Mouse (Mus musculus): ENCODE results near the gene Stx6. TPM values are rescaled to one million over a fixed set of nuclear protein-coding genes. Genes with fewer than 3 reads are reported as not detected.
A peak's percentile ranks its signal among the peaks of the same experiment; 100 is the strongest.

Stx6 gene
- polyA plus RNA-seq, 1 experiment: 38.9 TPM

DNA sequence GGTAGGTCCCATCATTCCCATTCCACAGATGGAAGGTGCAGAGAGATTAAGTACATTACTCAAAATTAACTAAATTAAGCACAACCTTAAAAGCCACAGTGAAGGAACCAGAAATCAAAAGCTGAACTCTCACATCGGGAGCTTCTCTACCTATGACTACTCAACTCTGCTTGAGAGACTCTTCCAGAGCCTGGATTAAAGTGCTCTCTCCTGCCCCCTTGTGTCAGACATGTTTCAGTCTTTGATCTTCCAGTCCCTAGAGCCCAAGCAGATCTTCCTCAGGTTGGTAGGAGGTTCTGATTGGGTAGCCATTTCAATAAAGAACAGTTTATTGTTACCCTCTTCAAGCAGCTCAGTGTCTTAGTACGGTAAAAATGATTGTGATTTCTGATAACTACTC, 18.4 kb upstream of the Stx6 start:
- WGBS: 41% methylated on average over 2 of the region's 2 CpGs
- DNase-seq: peak; percentile 88
- Histone ChIP-seq H3K36me3 (ENCODE audit: control insufficient read depth, insufficient read depth, low read length) (no peaks in the 10 kb centered on the region), H3K27me3 (replicated peaks; ENCODE audit: control insufficient read depth, insufficient read depth, low read length) (no peaks in the 10 kb centered on the region), H3K4me1 (ENCODE audit: control insufficient read depth, insufficient read depth, low read length) (no peaks in the 10 kb centered on the region), H3K4me3 (ENCODE audit: insufficient read depth, low read depth, low read length) (no peak overlapping the region), H3K27ac (ENCODE audit: insufficient read depth, low read depth, low read length) (no peak overlapping the region)
- TF ChIP-seq CTCF (conservative IDR thresholded peaks at IDR 0.05; ENCODE audit: insufficient read depth, insufficient read length, low read depth, low read length) (peak; percentile 65), POLR2A (IDR thresholded peaks at IDR 0.05; ENCODE audit: low read depth, low read length) (no peak)

DNA sequence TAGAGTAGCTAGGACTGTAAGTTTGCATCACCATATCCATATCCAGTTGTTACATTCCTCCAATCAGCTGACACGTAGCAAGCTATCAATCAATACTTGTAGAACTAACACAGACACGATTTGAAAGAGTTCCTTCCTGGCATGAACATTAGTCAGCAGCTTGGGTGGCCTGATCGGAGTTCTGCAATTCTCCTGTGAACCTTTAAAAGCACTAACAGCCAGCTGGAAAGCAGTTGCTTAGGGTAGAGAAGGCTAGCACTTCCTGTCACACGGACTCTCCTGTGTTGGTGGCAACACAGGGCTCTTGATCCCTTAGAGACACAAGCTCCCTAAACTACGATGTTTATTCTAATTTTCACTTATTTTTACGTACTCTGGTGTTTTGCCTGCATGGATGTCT, 12.9 kb upstream of the Stx6 start:
- WGBS: 34% methylated on average over 6 of the region's 6 CpGs
- Histone ChIP-seq H3K4me1 (ENCODE audit: control insufficient read depth, insufficient read depth, low read length) (peaks cover 2% of the 10 kb centered on the region; the same call in 1 of the 2 replicates), H3K36me3 (ENCODE audit: control insufficient read depth, insufficient read depth, low read length) (no peaks in the 10 kb centered on the region), H3K27me3 (replicated peaks; ENCODE audit: control insufficient read depth, insufficient read depth, low read length) (no peaks in the 10 kb centered on the region), H3K4me3 (ENCODE audit: insufficient read depth, low read depth, low read length) (peak overlapping the region; percentile 94; the same call in 1 of the 2 replicates), H3K27ac (ENCODE audit: insufficient read depth, low read depth, low read length) (peak overlapping the region; percentile 12; the same call in 1 of the 2 replicates)
- TF ChIP-seq POLR2A (IDR thresholded peaks at IDR 0.05; ENCODE audit: low read depth, low read length): no peak
- TF ChIP-seq CTCF (conservative IDR thresholded peaks at IDR 0.05; ENCODE audit: insufficient read depth, insufficient read length, low read depth, low read length): no peak
- DNase-seq: peak; percentile 39

DNA sequence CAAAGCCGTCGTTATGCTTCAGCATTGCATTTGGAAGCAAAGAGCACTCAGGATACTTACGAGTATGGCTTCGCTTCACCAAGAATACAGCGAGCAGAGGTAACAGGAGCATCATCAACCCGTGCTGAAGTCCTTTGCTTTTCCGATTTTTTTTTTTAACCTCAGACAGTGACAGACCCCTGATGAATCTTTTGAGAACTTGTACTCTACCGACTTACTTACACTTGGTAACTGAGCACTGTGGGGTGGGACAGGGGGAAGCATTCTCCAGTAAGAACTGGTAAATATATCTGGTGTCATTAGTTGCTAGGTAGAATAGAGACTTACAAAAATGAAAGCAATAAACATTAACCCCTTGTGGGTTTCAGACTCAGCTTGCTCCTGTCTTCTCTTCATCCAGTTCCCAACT, 11.9 kb upstream of the Stx6 start, which contains the start of gene Mr1:
TSS of gene Mr1 (minus strand) at position 243 of the 409 bp plus-strand sequence.
- Histone ChIP-seq H3K27me3 (replicated peaks; ENCODE audit: control insufficient read depth, insufficient read depth, low read length) (no peaks in the 10 kb centered on the region), H3K27ac (ENCODE audit: insufficient read depth, low read depth, low read length) (peak within 1 kb of the TSS; percentile 20), H3K36me3 (ENCODE audit: control insufficient read depth, insufficient read depth, low read length) (no peaks in the 10 kb centered on the region), H3K4me1 (ENCODE audit: control insufficient read depth, insufficient read depth, low read length) (peaks cover 3% of the 10 kb centered on the region; the same call in 1 of the 2 replicates), H3K4me3 (ENCODE audit: insufficient read depth, low read depth, low read length) (peak within 1 kb of the TSS; percentile 94)
- WGBS: 6% methylated on average over 8 of the region's 8 CpGs
- TF ChIP-seq POLR2A (IDR thresholded peaks at IDR 0.05; ENCODE audit: low read depth, low read length) (no peak), CTCF (conservative IDR thresholded peaks at IDR 0.05; ENCODE audit: insufficient read depth, insufficient read length, low read depth, low read length) (no peak)
- DNase-seq: peak; percentile 71

DNA sequence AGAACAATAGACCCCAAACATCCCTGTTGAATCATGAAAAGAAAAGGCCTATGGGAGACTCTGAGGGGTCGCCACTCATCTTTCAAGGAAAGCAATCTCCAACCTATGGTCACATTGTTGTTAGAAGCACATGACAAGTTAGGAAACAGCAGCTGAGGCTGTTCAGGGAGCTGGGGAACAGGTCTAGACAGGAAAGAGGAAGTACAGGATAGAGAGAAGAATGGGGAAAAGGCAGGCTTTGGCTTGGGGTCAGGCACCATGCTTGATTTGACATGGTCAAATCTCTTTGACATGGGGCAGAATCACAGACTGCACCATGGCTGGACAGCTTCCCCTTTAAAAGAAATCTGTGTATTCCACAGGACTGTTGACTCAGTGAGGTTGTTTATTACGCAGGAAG, 11.3 kb upstream of the Stx6 start:
- no peak for DNase-seq
- H3K27me3 ChIP-seq (replicated peaks; ENCODE audit: control insufficient read depth, insufficient read depth, low read length): no peaks in the 10 kb centered on the region
- TF ChIP-seq CTCF (conservative IDR thresholded peaks at IDR 0.05; ENCODE audit: insufficient read depth, insufficient read length, low read depth, low read length): no peak
- TF ChIP-seq POLR2A (IDR thresholded peaks at IDR 0.05; ENCODE audit: low read depth, low read length): no peak
- no peak overlapping the region for H3K27ac ChIP-seq (ENCODE audit: insufficient read depth, low read depth, low read length)
- H3K4me3 ChIP-seq (ENCODE audit: insufficient read depth, low read depth, low read length): no peak overlapping the region
- WGBS: 96% methylated on average over 2 of the region's 2 CpGs
- H3K36me3 ChIP-seq (ENCODE audit: control insufficient read depth, insufficient read depth, low read length): no peaks in the 10 kb centered on the region
- peaks cover 3% of the 10 kb centered on the region; the same call in 1 of the 2 replicates for H3K4me1 ChIP-seq (ENCODE audit: control insufficient read depth, insufficient read depth, low read length)

DNA sequence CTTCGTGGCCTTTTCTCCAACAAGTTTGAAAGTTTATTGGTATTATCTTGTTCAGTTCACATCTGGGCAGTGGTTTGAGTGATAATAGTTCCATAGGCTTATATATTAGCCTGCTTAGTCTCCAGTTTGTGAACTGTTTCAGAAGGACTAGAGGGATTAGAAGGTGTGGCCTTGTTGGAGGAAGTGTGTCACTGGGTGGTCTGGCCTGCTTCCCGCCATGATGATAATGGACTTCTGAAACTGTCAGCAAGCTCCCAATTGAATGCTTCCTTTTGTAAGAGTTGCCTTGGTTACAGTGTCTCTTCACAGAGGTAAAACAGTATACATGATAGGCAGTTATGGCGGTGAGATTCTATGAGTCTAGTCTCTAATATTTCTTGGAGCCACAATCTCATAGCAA, 9.1 kb upstream of the Stx6 start:
- Histone ChIP-seq H3K4me1 (ENCODE audit: control insufficient read depth, insufficient read depth, low read length) (peaks cover 3% of the 10 kb centered on the region; the same call in 1 of the 2 replicates), H3K36me3 (ENCODE audit: control insufficient read depth, insufficient read depth, low read length) (no peaks in the 10 kb centered on the region), H3K4me3 (ENCODE audit: insufficient read depth, low read depth, low read length) (no peak overlapping the region), H3K27ac (ENCODE audit: insufficient read depth, low read depth, low read length) (no peak overlapping the region), H3K27me3 (replicated peaks; ENCODE audit: control insufficient read depth, insufficient read depth, low read length) (no peaks in the 10 kb centered on the region)
- no peak for DNase-seq
- 93% methylated on average over 3 of the region's 3 CpGs for WGBS
- no peak for TF ChIP-seq POLR2A (IDR thresholded peaks at IDR 0.05; ENCODE audit: low read depth, low read length)
- no peak for TF ChIP-seq CTCF (conservative IDR thresholded peaks at IDR 0.05; ENCODE audit: insufficient read depth, insufficient read length, low read depth, low read length)

DNA sequence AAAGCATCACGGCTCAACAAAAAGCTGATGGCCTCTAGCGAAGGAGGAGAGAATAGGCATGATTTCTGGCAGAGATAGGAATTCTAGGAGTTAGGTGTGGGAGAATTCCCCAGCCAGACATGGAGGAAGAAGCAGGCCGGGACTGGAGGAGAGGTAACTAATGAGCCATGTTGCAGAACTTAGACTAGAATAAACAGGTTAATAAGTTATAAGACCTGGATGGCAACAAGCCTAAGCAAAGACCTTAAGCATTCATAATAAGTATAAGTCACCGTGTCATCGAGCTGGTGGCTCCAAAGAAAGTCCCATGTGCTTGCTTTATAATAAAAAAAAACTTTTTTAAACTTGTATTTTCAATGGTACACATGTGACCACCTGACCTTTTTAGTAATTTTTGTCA, 7.7 kb upstream of the Stx6 start:
- TF ChIP-seq CTCF (conservative IDR thresholded peaks at IDR 0.05; ENCODE audit: insufficient read depth, insufficient read length, low read depth, low read length) (no peak), POLR2A (IDR thresholded peaks at IDR 0.05; ENCODE audit: low read depth, low read length) (no peak)
- 45% methylated on average over 5 of the region's 5 CpGs for whole genome bisulfite sequencing
- no peaks in the 10 kb centered on the region for H3K27me3 ChIP-seq (replicated peaks; ENCODE audit: control insufficient read depth, insufficient read depth, low read length)
- no peaks in the 10 kb centered on the region for H3K36me3 ChIP-seq (ENCODE audit: control insufficient read depth, insufficient read depth, low read length)
- H3K4me3 ChIP-seq (ENCODE audit: insufficient read depth, low read depth, low read length): no peak overlapping the region
- DNase-seq: peak; percentile 72
- peaks cover 3% of the 10 kb centered on the region; the same call in 1 of the 2 replicates for H3K4me1 ChIP-seq (ENCODE audit: control insufficient read depth, insufficient read depth, low read length)
- H3K27ac ChIP-seq (ENCODE audit: insufficient read depth, low read depth, low read length): peak overlapping the region; percentile 77

DNA sequence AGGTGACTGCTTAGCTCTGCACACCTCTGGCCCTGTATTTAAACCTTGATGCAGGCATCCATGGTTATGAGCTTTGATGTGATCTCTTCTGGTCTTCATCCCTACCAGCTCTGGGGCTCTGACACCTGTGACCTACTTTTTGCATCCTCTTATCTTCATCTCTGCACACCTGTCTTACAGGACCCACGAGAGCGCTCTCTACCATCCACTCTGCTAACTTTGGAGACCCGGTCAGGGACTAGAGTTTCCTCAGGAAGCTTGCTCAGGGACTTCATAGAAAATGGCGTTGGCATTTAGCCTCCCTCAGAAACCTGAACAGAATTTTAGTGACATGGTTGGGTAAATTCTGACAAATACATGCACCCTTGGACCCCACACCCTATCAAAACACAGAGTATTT, 4.6 kb upstream of the Stx6 start:
- TF ChIP-seq POLR2A (IDR thresholded peaks at IDR 0.05; ENCODE audit: low read depth, low read length) (no peak), CTCF (conservative IDR thresholded peaks at IDR 0.05; ENCODE audit: insufficient read depth, insufficient read length, low read depth, low read length) (no peak)
- Histone ChIP-seq H3K36me3 (ENCODE audit: control insufficient read depth, insufficient read depth, low read length) (no peaks in the 10 kb centered on the region), H3K27ac (ENCODE audit: insufficient read depth, low read depth, low read length) (no peak overlapping the region), H3K27me3 (replicated peaks; ENCODE audit: control insufficient read depth, insufficient read depth, low read length) (no peaks in the 10 kb centered on the region), H3K4me3 (ENCODE audit: insufficient read depth, low read depth, low read length) (no peak overlapping the region), H3K4me1 (ENCODE audit: control insufficient read depth, insufficient read depth, low read length) (peaks cover 3% of the 10 kb centered on the region; the same call in 1 of the 2 replicates)
- 60% methylated on average over 4 of the region's 4 CpGs for WGBS
- DNase-seq: no peak
